Mouse (Mus musculus): ENCODE measurements at regions not wholly inside any gene's neighbourhood (a gene's known extent, or its start where the extent isn't known, plus 50 kb on each side); places are given as distances from the start of the nearest gene placed in this dataset.

- no peak overlapping the region for H3K27ac ChIP-seq (replicated peaks)
- no peak overlapping the region for H3K9ac ChIP-seq (ENCODE audit: low read length)
- H3K9me3 ChIP-seq (ENCODE audit: control insufficient read depth, low read length), result no peaks in the 10 kb centered on the region
- no peaks in the 10 kb centered on the region for H3K4me1 ChIP-seq (replicated peaks; ENCODE audit: control insufficient read depth, insufficient read depth)
- ATAC-seq (ENCODE audit: low FRiP score, low TSS enrichment) (no peak), DNase-seq (ENCODE audit: low spot score) (no peak)
- TF ChIP-seq CTCF (IDR thresholded peaks at IDR 0.05; ENCODE audit: low read depth) (no peak), EP300 (optimal IDR thresholded peaks at IDR 0.05) (no peak)
- 54% methylated on average over 8 of the region's 8 CpGs for WGBS
- H3K4me3 ChIP-seq (ENCODE audit: low read depth, low read length), result no peak overlapping the region
- no peaks in the 10 kb centered on the region for H3K36me3 ChIP-seq (ENCODE audit: control insufficient read depth, insufficient read depth, low read length)
- H3K4me2 ChIP-seq (replicated peaks; ENCODE audit: low read depth), result no peak overlapping the region
- no peaks in the 10 kb centered on the region for H3K27me3 ChIP-seq (ENCODE audit: control insufficient read depth, insufficient read depth, low read length)
Observed at GRCm38 (mm10) chr7:74726324-74726991, 171.9 kb upstream of the Slco3a1 start.

- no peak for TF ChIP-seq CTCF (IDR thresholded peaks at IDR 0.05; ENCODE audit: low read depth)
- no peak for TF ChIP-seq EP300 (optimal IDR thresholded peaks at IDR 0.05)
- ATAC-seq (ENCODE audit: low FRiP score, low TSS enrichment), result no peak
- Histone ChIP-seq H3K4me2 (replicated peaks; ENCODE audit: low read depth) (no peak overlapping the region), H3K9me3 (ENCODE audit: control insufficient read depth, low read length) (no peaks in the 10 kb centered on the region), H3K4me3 (ENCODE audit: low read depth, low read length) (no peak overlapping the region), H3K9ac (ENCODE audit: low read length) (no peak overlapping the region), H3K27ac (replicated peaks) (no peak overlapping the region), H3K4me1 (replicated peaks; ENCODE audit: control insufficient read depth, insufficient read depth) (no peaks in the 10 kb centered on the region), H3K36me3 (ENCODE audit: control insufficient read depth, insufficient read depth, low read length) (no peaks in the 10 kb centered on the region), H3K27me3 (ENCODE audit: control insufficient read depth, insufficient read depth, low read length) (no peaks in the 10 kb centered on the region)
- DNase-seq (ENCODE audit: low spot score), result no peak
- WGBS, result 92% methylated on average over 14 of the region's 14 CpGs
Observed at GRCm38 (mm10) chr7:74719321-74719720, 164.7 kb upstream of the Slco3a1 start.

GRCm38 (mm10) chr7:74709993-74710581, 155.5 kb upstream of the Slco3a1 start:
- 64% methylated on average over 7 of the region's 7 CpGs for WGBS
- Histone ChIP-seq H3K4me3 (ENCODE audit: low read depth, low read length) (no peak overlapping the region), H3K4me1 (replicated peaks; ENCODE audit: control insufficient read depth, insufficient read depth) (no peaks in the 10 kb centered on the region), H3K27ac (replicated peaks) (no peak overlapping the region), H3K4me2 (replicated peaks; ENCODE audit: low read depth) (no peak overlapping the region), H3K9ac (ENCODE audit: low read length) (no peak overlapping the region), H3K36me3 (ENCODE audit: control insufficient read depth, insufficient read depth, low read length) (no peaks in the 10 kb centered on the region), H3K9me3 (ENCODE audit: control insufficient read depth, low read length) (no peaks in the 10 kb centered on the region), H3K27me3 (ENCODE audit: control insufficient read depth, insufficient read depth, low read length) (no peaks in the 10 kb centered on the region)
- ATAC-seq (ENCODE audit: low FRiP score, low TSS enrichment) (no peak), DNase-seq (ENCODE audit: low spot score) (no peak)
- TF ChIP-seq EP300 (optimal IDR thresholded peaks at IDR 0.05), result no peak
- no peak for TF ChIP-seq CTCF (IDR thresholded peaks at IDR 0.05; ENCODE audit: low read depth)

- Histone ChIP-seq H3K27ac (replicated peaks) (no peak overlapping the region), H3K36me3 (ENCODE audit: control insufficient read depth, insufficient read depth, low read length) (no peaks in the 10 kb centered on the region), H3K4me1 (replicated peaks; ENCODE audit: control insufficient read depth, insufficient read depth) (no peaks in the 10 kb centered on the region), H3K4me3 (ENCODE audit: low read depth, low read length) (no peak overlapping the region), H3K9me3 (ENCODE audit: control insufficient read depth, low read length) (no peaks in the 10 kb centered on the region), H3K9ac (ENCODE audit: low read length) (no peak overlapping the region), H3K4me2 (replicated peaks; ENCODE audit: low read depth) (no peak overlapping the region), H3K27me3 (ENCODE audit: control insufficient read depth, insufficient read depth, low read length) (no peaks in the 10 kb centered on the region)
- no peak for DNase-seq (ENCODE audit: low spot score)
- TF ChIP-seq CTCF (IDR thresholded peaks at IDR 0.05; ENCODE audit: low read depth), result no peak
- TF ChIP-seq EP300 (optimal IDR thresholded peaks at IDR 0.05), result no peak
- no peak for ATAC-seq (ENCODE audit: low FRiP score, low TSS enrichment)
- 48% methylated on average over 5 of the region's 5 CpGs for WGBS
Observed at GRCm38 (mm10) chr7:74709006-74709405, 154.4 kb upstream of the Slco3a1 start.

GRCm38 (mm10) chr7:74703533-74703932, 149.0 kb upstream of the Slco3a1 start:
- 77% methylated on average over 4 of the region's 4 CpGs for WGBS
- no peaks in the 10 kb centered on the region for H3K9me3 ChIP-seq (ENCODE audit: control insufficient read depth, low read length)
- no peak overlapping the region for H3K4me3 ChIP-seq (ENCODE audit: low read depth, low read length)
- TF ChIP-seq CTCF (IDR thresholded peaks at IDR 0.05; ENCODE audit: low read depth) (peak; percentile 60), EP300 (optimal IDR thresholded peaks at IDR 0.05) (no peak)
- no peak for ATAC-seq (ENCODE audit: low FRiP score, low TSS enrichment)
- H3K27me3 ChIP-seq (ENCODE audit: control insufficient read depth, insufficient read depth, low read length), result no peaks in the 10 kb centered on the region
- no peaks in the 10 kb centered on the region for H3K36me3 ChIP-seq (ENCODE audit: control insufficient read depth, insufficient read depth, low read length)
- H3K4me1 ChIP-seq (replicated peaks; ENCODE audit: control insufficient read depth, insufficient read depth), result no peaks in the 10 kb centered on the region
- H3K27ac ChIP-seq (replicated peaks), result no peak overlapping the region
- no peak overlapping the region for H3K9ac ChIP-seq (ENCODE audit: low read length)
- no peak overlapping the region for H3K4me2 ChIP-seq (replicated peaks; ENCODE audit: low read depth)
- no peak for DNase-seq (ENCODE audit: low spot score)

GRCm38 (mm10) chr7:74697794-74698354, 143.3 kb upstream of the Slco3a1 start:
- ATAC-seq (ENCODE audit: low FRiP score, low TSS enrichment) (no peak), DNase-seq (ENCODE audit: low spot score) (no peak)
- no peak for TF ChIP-seq EP300 (optimal IDR thresholded peaks at IDR 0.05)
- no peaks in the 10 kb centered on the region for H3K9me3 ChIP-seq (ENCODE audit: control insufficient read depth, low read length)
- no peaks in the 10 kb centered on the region for H3K36me3 ChIP-seq (ENCODE audit: control insufficient read depth, insufficient read depth, low read length)
- no peaks in the 10 kb centered on the region for H3K27me3 ChIP-seq (ENCODE audit: control insufficient read depth, insufficient read depth, low read length)
- no peaks in the 10 kb centered on the region for H3K4me1 ChIP-seq (replicated peaks; ENCODE audit: control insufficient read depth, insufficient read depth)
- H3K4me3 ChIP-seq (ENCODE audit: low read depth, low read length), result no peak overlapping the region
- no peak overlapping the region for H3K9ac ChIP-seq (ENCODE audit: low read length)
- H3K4me2 ChIP-seq (replicated peaks; ENCODE audit: low read depth), result no peak overlapping the region
- H3K27ac ChIP-seq (replicated peaks), result no peak overlapping the region
- WGBS, result 76% methylated on average over 3 of the region's 3 CpGs

Data from stomach, postnatal 0 days (tissue).